Mouse (Mus musculus) thymus, postnatal 14 days (tissue): Measurements from ENCODE around the gene Ralgps1.

ENCODE experiments used
- DNase-seq: peaks from one replicate; pipeline ENCODE4 v3.0.0; 2021

Ralgps1 gene

GRCm38 (mm10) chr2:33272665-33273439 lies 98.4 kb downstream of the Ralgps1 start:
- no peak for DNase-seq

GRCm38 (mm10) chr2:33271511-33271910 lies 99.8 kb downstream of the Ralgps1 start:
- no peak for DNase-seq

- no peak for DNase-seq
Measured at GRCm38 (mm10) chr2:33270569-33270968, 100.7 kb downstream of the Ralgps1 start.

GRCm38 (mm10) chr2:33269132-33269493 lies 102.2 kb downstream of the Ralgps1 start:
- DNase-seq, result no peak

GRCm38 (mm10) chr2:33268384-33269131 lies 102.7 kb downstream of the Ralgps1 start:
- no peak for DNase-seq

GRCm38 (mm10) chr2:33267075-33267474 lies 104.2 kb downstream of the Ralgps1 start:
- no peak for DNase-seq

- DNase-seq, result no peak
Measured at GRCm38 (mm10) chr2:33265793-33266192, 105.5 kb downstream of the Ralgps1 start.

- no peak for DNase-seq
Measured at GRCm38 (mm10) chr2:33261475-33261874, 109.8 kb downstream of the Ralgps1 start.

GRCm38 (mm10) chr2:33260772-33261171 lies 110.5 kb downstream of the Ralgps1 start:
- no peak for DNase-seq

GRCm38 (mm10) chr2:33256769-33257537 lies 114.3 kb downstream of the Ralgps1 start:
- DNase-seq, result no peak

GRCm38 (mm10) chr2:33254318-33254985 lies 116.8 kb downstream of the Ralgps1 start:
- DNase-seq, result no peak

- no peak for DNase-seq
Measured at GRCm38 (mm10) chr2:33253572-33254190, 117.6 kb downstream of the Ralgps1 start.

- DNase-seq, result no peak
Measured at GRCm38 (mm10) chr2:33252751-33253150, 118.5 kb downstream of the Ralgps1 start.

GRCm38 (mm10) chr2:33249922-33250633 lies 121.2 kb downstream of the Ralgps1 start:
- DNase-seq, result no peak

GRCm38 (mm10) chr2:33248549-33248948 lies 122.7 kb downstream of the Ralgps1 start:
- no peak for DNase-seq

- DNase-seq, result no peak
Measured at GRCm38 (mm10) chr2:33246841-33247240, 124.4 kb downstream of the Ralgps1 start.

GRCm38 (mm10) chr2:33245350-33245749 lies 125.9 kb downstream of the Ralgps1 start:
- no peak for DNase-seq

- DNase-seq, result no peak
Measured at GRCm38 (mm10) chr2:33244880-33245279, 126.4 kb downstream of the Ralgps1 start.

- DNase-seq, result no peak
Measured at GRCm38 (mm10) chr2:33237581-33237980, 133.7 kb downstream of the Ralgps1 start.

GRCm38 (mm10) chr2:33234848-33235247 lies 136.4 kb downstream of the Ralgps1 start:
- no peak for DNase-seq

GRCm38 (mm10) chr2:33233856-33234255 lies 137.4 kb downstream of the Ralgps1 start:
- no peak for DNase-seq
